Mouse (Mus musculus) olfactory bulb, adult 2 months (tissue): Measurements from ENCODE around the gene Hat1. TPM values are rescaled to one million over a fixed set of nuclear protein-coding genes. Genes with fewer than 3 reads are reported as not detected.

Source experiments
- H3K27ac ChIP-seq: fragments of 200-500 bp; 2 replicates; pipeline ENCODE4 v1.5.1; 2012; ENCODE audit warnings: low read depth, low read length; ENCODE audit not compliant: insufficient read depth
- H3K4me1 ChIP-seq: fragments of 200-500 bp; 2 replicates; pipeline ENCODE4 v1.6.1; 2012; ENCODE audit warnings: low read length; ENCODE audit not compliant: control insufficient read depth, insufficient read depth
- H3K4me3 ChIP-seq: fragments of 200-500 bp; 2 replicates; pipeline ENCODE4 v1.5.1; 2012; ENCODE audit warnings: mild to moderate bottlenecking, low read depth, low read length, moderate library complexity; ENCODE audit not compliant: insufficient read depth
- CTCF ChIP-seq: fragments of 200-500 bp; IDR thresholded peaks from 2 replicates; pipeline ENCODE4 v1.5.1; 2012; ENCODE audit warnings: low read depth, mild to moderate bottlenecking, low read length, moderate library complexity; ENCODE audit not compliant: insufficient read depth
- POLR2A ChIP-seq: fragments of 200-500 bp; IDR thresholded peaks from 2 replicates; pipeline ENCODE4 v1.6.1; 2012; ENCODE audit warnings: mild to moderate bottlenecking, low read depth, low read length, moderate library complexity; ENCODE audit not compliant: insufficient read depth
- WGBS: fragments of 180-500 bp; shearing (Covaris S2); methylation state at CpG from one replicate; pipeline ENCODE4 v1.1.7; 2018; 5-methylcytosine and 5-hydroxymethylcytosine counted together
- polyA plus RNA-seq: library from polyadenylated mRNA; stranded (reverse); fragments of >200 nt; gene quantifications from 2 replicates; pipeline ENCODE4 v1.2.4, GENCODE M21; 2012; ENCODE audit warnings: low replicate concordance; ENCODE audit not compliant: missing spikeins, insufficient read depth, insufficient read length

Hat1 gene
- polyA plus RNA-seq, 1 experiment, result not detected

DNA sequence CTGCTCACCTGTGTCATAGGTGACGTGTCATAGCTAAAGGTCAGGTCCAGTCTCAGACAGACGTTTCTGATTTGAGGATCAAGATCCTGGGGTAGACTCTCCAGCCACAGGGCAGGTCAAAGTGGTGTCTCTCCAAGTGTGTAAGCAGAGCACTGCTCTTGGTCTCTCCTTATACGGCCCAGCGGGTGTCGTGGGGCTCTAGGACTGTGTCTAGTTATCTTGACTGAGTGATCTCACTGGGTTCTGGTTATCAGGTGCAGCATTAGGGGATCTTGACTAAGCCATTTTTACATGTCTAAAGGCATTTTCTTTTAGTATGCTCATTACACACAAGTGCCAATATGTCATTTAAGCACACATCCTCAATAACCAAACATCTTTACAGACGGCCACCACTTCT lies 82.3 kb downstream of the Hat1 start:
- Histone ChIP-seq H3K4me1 (peaks cover 9% of the 10 kb centered on the region), H3K4me3 (no peak overlapping the region), H3K27ac (no peak overlapping the region)
- WGBS, result 94% methylated on average over 6 of the region's 6 CpGs
- no peak for TF ChIP-seq POLR2A
- TF ChIP-seq CTCF, result no peak

DNA sequence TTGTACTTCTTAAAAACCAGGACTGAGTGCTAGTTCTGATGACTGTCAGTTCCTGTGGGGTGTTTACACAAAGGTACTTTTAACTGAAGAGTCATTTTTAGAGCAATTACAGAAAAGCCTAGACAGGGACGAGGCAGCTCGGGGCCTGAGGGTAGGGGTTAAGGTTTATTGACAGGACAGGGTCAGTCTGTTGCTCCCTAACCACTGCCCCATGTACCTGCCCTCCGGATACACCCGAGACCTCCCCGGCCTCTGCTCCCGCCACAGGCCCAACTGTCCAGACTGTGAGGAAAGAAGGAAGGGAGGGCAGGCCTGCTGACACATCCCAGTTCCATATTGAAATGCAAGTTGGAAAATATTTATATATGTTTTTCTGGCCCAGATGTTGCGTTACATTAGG lies 85.1 kb downstream of the Hat1 start:
- WGBS, result 79% methylated on average over 7 of the region's 7 CpGs
- TF ChIP-seq POLR2A (no peak), CTCF (no peak)
- Histone ChIP-seq H3K4me3 (no peak overlapping the region), H3K4me1 (peaks cover 8% of the 10 kb centered on the region), H3K27ac (no peak overlapping the region)

DNA sequence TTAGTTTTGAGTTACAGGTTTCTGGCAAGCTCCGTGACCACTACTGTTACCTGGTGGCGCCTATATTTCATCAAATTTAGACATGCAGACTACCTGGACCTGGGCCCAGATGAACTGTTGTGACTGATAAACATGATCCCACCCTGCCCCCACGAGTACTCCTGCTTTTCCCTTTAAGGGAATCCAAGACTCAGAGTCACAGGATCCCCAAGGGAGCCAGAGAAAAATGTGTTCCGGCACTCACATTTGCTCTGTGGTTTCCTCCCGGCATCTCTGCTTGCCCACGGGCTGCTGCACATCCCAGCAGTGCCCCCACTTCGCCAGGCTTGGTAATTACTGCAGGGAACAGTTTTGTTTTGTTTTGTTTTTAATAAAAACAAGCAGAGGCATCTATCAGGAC lies 85.6 kb downstream of the Hat1 start:
- Histone ChIP-seq H3K4me3 (no peak overlapping the region), H3K27ac (peak overlapping the region; percentile 70), H3K4me1 (peaks cover 8% of the 10 kb centered on the region)
- TF ChIP-seq CTCF, result no peak
- no peak for TF ChIP-seq POLR2A
- 23% methylated on average over 7 of the region's 7 CpGs for WGBS

DNA sequence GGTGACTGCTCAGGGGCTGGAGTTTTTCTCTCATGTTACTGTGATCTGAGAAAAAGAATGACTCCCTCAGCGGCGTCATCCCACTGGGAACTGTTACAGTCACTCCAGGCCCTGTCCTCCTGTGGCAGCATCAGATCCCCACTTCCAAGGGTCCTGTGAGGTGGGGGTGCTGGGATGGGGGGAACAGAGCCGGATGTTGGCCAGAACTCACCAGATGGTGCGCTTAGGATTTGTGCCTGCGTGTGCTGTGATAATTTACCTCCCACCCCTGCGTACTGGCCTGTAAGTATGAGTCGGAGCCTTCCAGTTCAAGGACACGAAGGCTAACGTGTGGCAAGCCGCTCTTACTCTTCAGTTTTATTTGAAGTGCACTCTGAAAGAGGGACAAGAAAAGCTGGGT lies 86.6 kb downstream of the Hat1 start:
- TF ChIP-seq CTCF, result no peak
- no peak for TF ChIP-seq POLR2A
- Histone ChIP-seq H3K4me1 (peaks cover 10% of the 10 kb centered on the region), H3K4me3 (no peak overlapping the region), H3K27ac (peak overlapping the region; percentile 67)
- WGBS, result 43% methylated on average over 10 of the region's 10 CpGs

DNA sequence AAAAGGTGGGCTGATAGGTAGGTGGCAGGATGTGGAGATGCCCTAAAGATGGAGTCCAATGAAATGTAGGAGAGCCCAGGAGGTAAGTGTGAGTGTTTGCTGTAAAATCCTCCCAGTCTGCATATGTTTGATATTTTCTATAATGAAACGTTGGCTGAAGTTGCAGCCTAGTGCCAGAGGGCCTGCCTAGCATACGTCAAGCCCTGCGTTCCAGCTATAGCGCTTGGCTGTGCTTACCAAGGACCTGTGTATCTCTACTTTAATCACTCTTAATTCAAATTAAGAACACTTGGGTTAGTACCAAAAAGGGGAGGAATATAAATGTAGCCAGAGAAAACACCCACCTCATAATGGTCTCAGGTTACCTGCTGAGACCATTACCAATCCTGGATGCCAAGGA lies 87.0 kb downstream of the Hat1 start:
- WGBS, result 69% methylated on average over 4 of the region's 4 CpGs
- no peak for TF ChIP-seq CTCF
- TF ChIP-seq POLR2A, result no peak
- H3K4me1 ChIP-seq, result peaks cover 10% of the 10 kb centered on the region
- H3K27ac ChIP-seq, result peak overlapping the region; percentile 67; the same call in 1 of the 2 replicates
- H3K4me3 ChIP-seq, result no peak overlapping the region

DNA sequence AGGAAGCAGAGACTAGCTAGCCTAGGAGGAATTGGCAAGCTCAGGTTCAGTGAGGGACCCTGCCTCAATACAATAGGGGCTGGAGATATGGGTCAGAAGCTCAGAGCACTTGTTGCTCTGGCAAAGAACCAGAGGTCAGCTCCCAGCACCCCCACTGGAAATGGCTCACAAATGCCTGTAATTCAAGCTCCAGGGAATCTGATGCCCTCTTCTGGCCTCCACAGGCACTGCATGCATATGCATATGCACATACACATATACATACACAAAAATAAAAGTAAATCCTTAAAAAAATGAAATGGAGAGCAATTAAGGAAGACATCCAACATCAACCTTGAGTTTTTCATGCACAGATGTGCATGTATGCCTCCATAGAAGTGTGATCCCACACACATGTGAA lies 89.0 kb downstream of the Hat1 start:
- no peak overlapping the region for H3K4me3 ChIP-seq
- TF ChIP-seq CTCF (no peak), POLR2A (no peak)

DNA sequence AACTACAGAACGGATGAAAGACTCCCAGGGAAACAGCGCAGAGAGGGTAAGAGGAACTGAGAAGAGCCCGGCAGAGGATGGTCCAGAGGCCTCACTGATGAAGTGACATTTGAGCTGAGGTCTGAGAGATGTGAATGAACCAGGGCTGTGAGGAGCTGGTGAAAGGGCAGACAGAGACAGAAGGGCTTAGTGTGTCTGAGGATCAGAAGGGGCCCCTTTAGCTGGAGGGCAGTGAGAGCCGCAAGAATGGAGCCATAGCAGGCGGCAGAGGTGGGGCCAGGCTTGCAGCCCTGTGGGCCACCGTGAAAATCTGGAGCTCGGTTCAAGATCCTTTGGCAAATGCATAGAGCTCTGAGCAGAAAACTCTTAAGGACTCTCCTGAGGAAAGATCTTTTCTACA lies 91.2 kb downstream of the Hat1 start:
- H3K4me1 ChIP-seq, result peaks cover 11% of the 10 kb centered on the region
- no peak overlapping the region for H3K27ac ChIP-seq
- TF ChIP-seq CTCF (no peak), POLR2A (no peak)
- 58% methylated on average over 7 of the region's 7 CpGs for WGBS
- no peak overlapping the region for H3K4me3 ChIP-seq

More for the DNA sequence above, 89.0 kb downstream of the Hat1 start:
- H3K4me1 ChIP-seq, result peaks cover 10% of the 10 kb centered on the region
- no peak overlapping the region for H3K27ac ChIP-seq

DNA sequence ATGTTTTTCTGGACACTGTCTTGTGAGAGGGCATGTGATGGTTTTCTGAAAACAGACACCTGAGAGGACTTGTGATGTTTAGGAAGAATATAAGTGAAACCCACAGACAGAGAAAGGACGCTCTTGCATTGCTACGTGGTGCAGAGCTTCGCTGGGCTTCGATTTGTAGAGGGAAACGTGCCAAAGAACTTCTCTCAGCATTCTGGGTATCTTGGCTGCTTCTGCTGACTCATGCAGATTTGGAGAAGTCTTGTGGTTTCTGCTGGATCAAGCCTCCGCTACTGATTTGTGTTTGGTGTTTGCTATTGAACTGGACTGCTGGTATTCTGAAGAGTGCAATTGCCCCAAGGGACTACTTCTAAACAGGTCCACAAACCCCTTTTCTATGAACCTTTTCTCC lies 93.1 kb downstream of the Hat1 start:
- Histone ChIP-seq H3K4me3 (no peak overlapping the region), H3K4me1 (peaks cover 6% of the 10 kb centered on the region; the same call in 1 of the 2 replicates), H3K27ac (no peak overlapping the region)
- TF ChIP-seq CTCF (no peak), POLR2A (no peak)
- WGBS, result 59% methylated on average over 6 of the region's 6 CpGs

DNA sequence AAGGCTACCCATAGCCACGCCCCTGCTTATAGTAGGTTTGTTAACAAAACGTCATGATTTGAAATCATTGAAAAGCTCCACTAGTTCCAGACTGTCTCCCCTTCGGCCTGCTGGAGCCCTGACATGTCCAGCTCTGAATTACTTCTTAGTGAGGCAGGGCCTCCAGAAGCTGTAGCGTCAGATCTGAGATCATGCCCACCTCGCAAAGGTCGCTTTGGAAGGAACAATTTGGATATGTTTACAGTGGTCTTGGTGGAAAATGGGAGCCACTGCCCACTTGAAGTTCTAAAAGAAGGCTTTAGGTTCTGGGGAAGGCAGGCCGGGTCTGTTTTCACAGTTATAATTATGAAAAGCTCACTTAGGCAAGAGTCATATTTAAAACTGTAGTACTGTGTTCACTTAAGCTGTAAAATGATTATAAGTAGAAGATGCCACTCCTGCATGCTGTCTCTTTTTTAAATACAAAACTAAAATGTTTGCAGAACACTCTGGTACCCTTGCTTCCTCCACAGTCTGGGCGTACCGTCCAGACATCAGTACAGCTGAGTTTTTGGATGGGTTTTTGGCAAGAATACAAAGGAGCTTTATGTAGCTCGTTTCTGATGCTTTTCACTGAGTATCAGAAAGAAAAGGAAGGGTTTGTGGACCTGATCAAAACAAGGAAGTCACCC lies 94.4 kb downstream of the Hat1 start:
- H3K4me3 ChIP-seq, result no peak overlapping the region
- WGBS, result 64% methylated on average over 10 of the region's 10 CpGs
- TF ChIP-seq CTCF (no peak), POLR2A (no peak)
- H3K4me1 ChIP-seq, result peaks cover 6% of the 10 kb centered on the region; the same call in 1 of the 2 replicates
- H3K27ac ChIP-seq, result 0 out of 2 replicates have a peak overlapping the region, but pooled peaks have one; percentile 0

DNA sequence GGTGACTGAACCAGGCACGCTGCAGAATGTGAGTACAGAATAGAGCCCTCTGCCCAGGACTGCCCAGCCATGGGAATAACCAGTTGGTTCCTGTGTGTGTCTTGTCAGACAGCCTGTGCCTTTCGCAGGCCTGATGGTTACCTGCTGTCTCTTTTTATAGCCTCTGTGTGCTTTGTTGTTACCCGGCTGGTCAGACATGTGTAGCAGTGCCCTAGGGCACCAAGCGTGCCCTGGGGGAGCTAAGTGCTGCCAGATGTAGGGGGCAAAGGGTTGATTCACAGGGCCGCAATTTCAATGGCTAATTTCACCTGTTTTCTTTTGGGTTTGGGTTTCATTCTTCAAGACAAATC lies 94.9 kb downstream of the Hat1 start:
- TF ChIP-seq POLR2A, result no peak
- no peak for TF ChIP-seq CTCF
- WGBS, result 57% methylated on average over 5 of the region's 5 CpGs
- peaks cover 6% of the 10 kb centered on the region; the same call in 1 of the 2 replicates for H3K4me1 ChIP-seq
- H3K27ac ChIP-seq, result 0 out of 2 replicates have a peak overlapping the region, but pooled peaks have one; percentile 0
- H3K4me3 ChIP-seq, result no peak overlapping the region

Other genes starting within 250 kb of the Hat1 start
- 263 TPM in 1 of 2 replicates, not detected in the other for gene Dync1i2, start 177.3 kb upstream of the Hat1 start, polyA plus RNA-seq
- not detected in 2 replicates for gene Slc25a12, start 21.2 kb upstream of the Hat1 start, polyA plus RNA-seq
- gene Metap1d, start 64.3 kb downstream of the Hat1 start, polyA plus RNA-seq, result not detected in 2 replicates
- 355 TPM in 1 of 2 replicates, not detected in the other for gene Dlx1, start 139.2 kb downstream of the Hat1 start, polyA plus RNA-seq
- not detected in 2 replicates for gene Dlx2, start 157.8 kb downstream of the Hat1 start, polyA plus RNA-seq